Mouse (Mus musculus) limb, embryonic 14.5 days (tissue): Measurements from ENCODE around the gene Rxra. TPM values are rescaled to one million over a fixed set of nuclear protein-coding genes. Genes with fewer than 3 reads are reported as not detected.

Experiments
- ATAC-seq: fragments of 200-750 bp; cut with Nextera tagmentation; 2 replicates; pipeline ENCODE4 v1.8.0; 2017; ENCODE audit warnings: low read depth, moderate number of reproducible peaks, moderate TSS enrichment; ENCODE audit not compliant: low FRiP score
- DNase-seq: peaks from one replicate; pipeline ENCODE4 v3.0.0-alpha.2; 2015; ENCODE audit warnings: low spot score
- H3K27ac ChIP-seq: fragments of 300-500 bp; sonication (generic); replicated peaks from 2 replicates; pipeline ENCODE4 v1.5.1; 2014; ENCODE audit warnings: low read depth, mild to moderate bottlenecking, low read length, moderate library complexity, mixed read lengths
- H3K27me3 ChIP-seq: fragments of 300-500 bp; sonication (generic); 2 replicates; pipeline ENCODE4 v1.6.1; 2014; ENCODE audit warnings: low read length, mixed read lengths; ENCODE audit not compliant: control insufficient read depth, insufficient read depth
- H3K36me3 ChIP-seq: fragments of 300-500 bp; sonication (generic); 2 replicates; pipeline ENCODE4 v1.6.1; 2014; ENCODE audit warnings: mild to moderate bottlenecking, low read length, moderate library complexity, mixed read lengths; ENCODE audit not compliant: control insufficient read depth, insufficient read depth
- H3K4me1 ChIP-seq: fragments of 300-500 bp; sonication (generic); 2 replicates; pipeline ENCODE4 v1.6.1; 2014; ENCODE audit warnings: antibody characterized with exemption, low read length, mixed read lengths; ENCODE audit not compliant: control insufficient read depth, insufficient read depth
- H3K4me2 ChIP-seq: fragments of 300-500 bp; sonication (generic); replicated peaks from 2 replicates; pipeline ENCODE4 v1.6.1; 2014; ENCODE audit warnings: low read depth, mild to moderate bottlenecking, low read length, moderate library complexity; ENCODE audit not compliant: severe bottlenecking
- H3K4me3 ChIP-seq: fragments of 300-500 bp; sonication (generic); replicated peaks from 2 replicates; pipeline ENCODE4 v1.5.1; 2014; ENCODE audit warnings: low read length
- H3K9ac ChIP-seq: fragments of 300-500 bp; sonication (generic); 2 replicates; pipeline ENCODE4 v1.6.1; 2014; ENCODE audit warnings: mild to moderate bottlenecking, low read depth, low read length, moderate library complexity; ENCODE audit not compliant: severe bottlenecking
- H3K9me3 ChIP-seq: fragments of 300-500 bp; sonication (generic); 2 replicates; pipeline ENCODE4 v1.6.1; 2016; ENCODE audit warnings: low read length; ENCODE audit not compliant: control insufficient read depth
- POLR2A ChIP-seq: fragments of 200-500 bp; IDR thresholded peaks from 2 replicates; pipeline ENCODE4 v1.8.0; 2012; ENCODE audit warnings: inconsistent platforms, mild to moderate bottlenecking, moderate library complexity, borderline replicate concordance; ENCODE audit not compliant: insufficient read depth, insufficient read length; ENCODE audit errors: extremely low read depth
- whole genome bisulfite sequencing: fragments of 180-500 bp; shearing (Covaris S2); extraction: QIAGEN DNeasy Blood & Tissue Kit; methylation state at CpG from one replicate; pipeline ENCODE4 v1.1.7; 2014; 5-methylcytosine and 5-hydroxymethylcytosine counted together
- polyA plus RNA-seq, 2 experiments: library from polyadenylated mRNA; depleted of rRNA in 1 of 2; stranded (reverse) in 1 of 2; unstranded in 1 of 2; fragments of >200 nt; fragmentation: Nextera tagmentation in 1 of 2; extraction: Ambion mirVana in 1 of 2; gene quantifications; 2 replicates each; pipeline versions ENCODE4 v1.2.1 to v1.2.3; 2012 to 2014

The Rxra gene
- polyA plus RNA-seq, 2 experiments, result 13.8 to 56.8 TPM

DNA sequence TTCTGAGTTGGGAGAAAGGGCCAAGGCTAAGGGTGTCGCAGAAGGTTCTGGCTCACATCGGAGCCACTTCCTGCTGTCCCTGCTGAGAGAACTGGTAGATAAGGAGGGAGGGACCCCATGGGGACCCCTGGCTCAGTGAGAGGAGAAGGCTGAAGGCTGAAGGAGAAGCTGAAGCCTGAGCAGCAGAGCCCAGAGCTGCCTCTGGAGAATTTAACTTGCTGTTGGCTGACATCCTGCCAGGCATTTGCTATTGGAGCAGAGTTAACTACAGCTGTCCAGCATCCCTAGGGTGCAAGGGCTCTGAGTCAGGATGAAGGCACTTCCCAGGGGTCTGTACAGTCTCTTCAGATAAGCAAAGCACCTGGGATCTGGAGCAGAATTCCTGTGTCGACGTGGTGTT is 122.8 kb downstream of the Rxra start:
- H3K27ac ChIP-seq, result no peak overlapping the region
- H3K4me3 ChIP-seq, result no peak overlapping the region
- DNase-seq (no peak), ATAC-seq (no peak)
- H3K36me3 ChIP-seq, result no peaks in the 10 kb centered on the region
- peaks cover 7% of the 10 kb centered on the region; the same call in 1 of the 2 replicates for H3K4me1 ChIP-seq
- 54% methylated on average over 4 of the region's 4 CpGs for WGBS
- no peak overlapping the region for H3K4me2 ChIP-seq
- TF ChIP-seq POLR2A, result no peak
- no peak overlapping the region for H3K9ac ChIP-seq
- no peaks in the 10 kb centered on the region for H3K27me3 ChIP-seq
- no peaks in the 10 kb centered on the region for H3K9me3 ChIP-seq

DNA sequence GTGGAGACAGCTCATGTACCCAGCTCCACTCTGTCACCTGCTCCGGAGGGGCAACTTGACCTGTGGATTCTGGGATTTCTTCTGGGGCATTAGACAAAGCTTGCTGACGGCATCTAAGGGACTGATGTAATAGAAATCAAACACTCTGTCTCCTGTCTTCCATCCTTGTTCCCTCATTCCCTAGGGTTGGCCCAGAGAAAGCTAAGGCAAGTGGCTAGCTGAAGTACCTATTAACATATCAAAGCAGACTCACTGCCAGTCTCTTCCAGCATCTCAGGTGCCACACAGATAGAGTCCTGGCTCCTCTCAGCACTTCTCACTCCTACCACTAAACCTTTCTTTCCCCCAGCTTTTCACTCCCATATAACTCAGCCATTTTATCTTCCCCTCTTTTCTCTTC is 124.8 kb downstream of the Rxra start:
- Histone ChIP-seq H3K27me3 (no peaks in the 10 kb centered on the region), H3K27ac (no peak overlapping the region), H3K4me2 (no peak overlapping the region), H3K4me1 (peaks cover 7% of the 10 kb centered on the region; the same call in 1 of the 2 replicates), H3K9ac (no peak overlapping the region), H3K4me3 (no peak overlapping the region), H3K9me3 (no peaks in the 10 kb centered on the region), H3K36me3 (no peaks in the 10 kb centered on the region)
- no peak for ATAC-seq
- DNase-seq, result no peak
- 88% methylated on average over 2 of the region's 2 CpGs for WGBS
- TF ChIP-seq POLR2A, result no peak

DNA sequence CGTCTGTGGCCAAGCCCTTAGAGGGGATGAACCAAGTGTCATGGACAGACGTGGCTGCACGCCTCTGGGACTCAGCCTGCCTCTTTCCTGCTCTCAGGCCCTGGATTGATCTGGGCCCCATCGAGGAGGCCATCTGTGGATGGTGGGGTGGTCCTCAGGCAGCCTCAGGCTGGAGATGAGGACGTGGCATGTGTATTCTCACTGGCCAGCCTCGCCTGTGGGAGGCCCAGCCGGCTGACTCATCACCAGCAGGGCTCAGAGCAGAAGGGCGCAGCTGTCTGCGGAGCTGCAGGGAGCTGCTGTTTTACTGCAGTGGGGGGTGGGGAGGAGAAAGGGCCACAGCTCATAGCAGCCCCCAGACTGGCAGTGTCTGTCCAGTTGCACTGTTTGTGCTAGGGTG is 126.3 kb downstream of the Rxra start:
- DNase-seq (peak; percentile 50), ATAC-seq (peak; percentile 82)
- Histone ChIP-seq H3K27me3 (no peaks in the 10 kb centered on the region), H3K27ac (no peak overlapping the region), H3K9me3 (no peaks in the 10 kb centered on the region), H3K36me3 (no peaks in the 10 kb centered on the region), H3K4me1 (peaks cover 7% of the 10 kb centered on the region; the same call in 1 of the 2 replicates), H3K4me2 (no peak overlapping the region), H3K4me3 (no peak overlapping the region), H3K9ac (0 out of 2 replicates have a peak overlapping the region, but pooled peaks have one; percentile 5)
- no peak for TF ChIP-seq POLR2A
- WGBS, result 25% methylated on average over 9 of the region's 9 CpGs

DNA sequence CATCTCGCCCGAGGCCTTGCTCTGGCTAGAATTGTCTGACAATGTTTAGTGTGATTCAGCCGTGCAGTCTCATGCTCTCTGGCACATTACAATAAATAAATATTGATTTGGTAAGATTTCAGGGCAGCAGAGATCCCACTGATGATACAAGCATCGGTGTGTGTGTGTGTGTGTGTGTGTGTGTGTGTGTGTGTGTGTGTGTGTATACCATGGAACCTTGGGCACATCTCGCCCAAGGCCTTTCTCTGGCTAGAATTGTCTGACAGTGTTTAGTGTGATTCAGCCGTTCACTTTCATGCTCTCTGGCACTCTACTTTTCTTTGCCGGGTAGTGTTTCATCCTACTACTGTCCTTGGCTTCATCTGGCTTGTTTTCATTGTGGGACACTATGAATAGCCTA is 130.5 kb downstream of the Rxra start:
- no peak for TF ChIP-seq POLR2A
- Histone ChIP-seq H3K27me3 (no peaks in the 10 kb centered on the region), H3K9me3 (no peaks in the 10 kb centered on the region), H3K4me1 (peaks cover 5% of the 10 kb centered on the region; the same call in 1 of the 2 replicates), H3K9ac (no peak overlapping the region), H3K4me3 (no peak overlapping the region), H3K4me2 (no peak overlapping the region), H3K36me3 (no peaks in the 10 kb centered on the region), H3K27ac (no peak overlapping the region)
- DNase-seq (no peak), ATAC-seq (no peak)
- WGBS, result 90% methylated on average over 7 of the region's 7 CpGs

DNA sequence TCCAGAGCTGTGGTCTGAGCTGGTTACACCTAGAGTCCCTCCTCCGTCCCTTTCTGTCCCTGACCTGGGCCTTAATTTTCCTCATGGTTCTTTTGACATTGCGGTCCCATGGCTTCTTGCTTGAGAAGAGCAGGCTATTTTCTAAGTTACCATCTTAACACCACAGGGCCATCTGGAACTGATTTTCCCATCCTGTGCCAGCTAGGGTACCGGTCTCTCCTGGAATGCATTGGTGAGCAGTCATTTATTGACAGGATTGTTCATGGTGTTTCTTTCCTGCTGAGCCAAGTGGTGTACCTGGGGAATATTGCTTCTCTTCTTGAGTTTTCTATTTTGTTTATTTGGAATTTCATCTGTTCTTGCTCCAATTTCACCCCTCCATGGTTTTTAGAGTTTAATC is 131.4 kb downstream of the Rxra start:
- 50% methylated on average over 3 of the region's 3 CpGs for WGBS
- Histone ChIP-seq H3K27me3 (no peaks in the 10 kb centered on the region), H3K4me1 (peaks cover 3% of the 10 kb centered on the region), H3K4me3 (no peak overlapping the region), H3K9ac (no peak overlapping the region), H3K4me2 (no peak overlapping the region), H3K36me3 (no peaks in the 10 kb centered on the region), H3K9me3 (no peaks in the 10 kb centered on the region), H3K27ac (no peak overlapping the region)
- ATAC-seq (no peak), DNase-seq (no peak)
- TF ChIP-seq POLR2A, result no peak

DNA sequence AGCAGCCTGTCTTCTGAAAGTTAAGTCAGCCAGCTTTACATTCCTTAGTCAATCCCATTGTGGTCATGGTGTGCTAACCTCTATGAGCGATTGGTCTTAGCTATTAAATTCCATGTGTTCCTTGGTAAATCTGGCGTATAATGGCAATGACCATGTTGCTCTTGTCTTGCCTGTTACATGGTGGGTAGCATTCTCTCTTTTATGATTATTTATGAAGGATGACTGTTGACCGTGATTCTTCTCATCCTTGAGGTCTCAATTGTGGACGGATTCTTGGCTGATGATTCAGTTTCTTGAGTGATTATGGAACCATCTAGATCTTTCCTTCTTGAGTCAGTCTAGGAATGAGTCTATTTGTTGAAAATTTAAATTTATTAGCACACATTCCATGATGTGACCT is 133.7 kb downstream of the Rxra start:
- Histone ChIP-seq H3K4me2 (no peak overlapping the region), H3K4me3 (no peak overlapping the region), H3K9me3 (no peaks in the 10 kb centered on the region), H3K27ac (no peak overlapping the region), H3K36me3 (no peaks in the 10 kb centered on the region), H3K27me3 (no peaks in the 10 kb centered on the region), H3K4me1 (peaks cover 22% of the 10 kb centered on the region), H3K9ac (no peak overlapping the region)
- no peak for TF ChIP-seq POLR2A
- WGBS, result 83% methylated on average over 4 of the region's 4 CpGs
- ATAC-seq, result no peak
- DNase-seq, result no peak

Other genes starting within 250 kb of the Rxra start
- 19.6 and 23.8 TPM in 2 replicates for gene Vav2, start 249.4 kb upstream of the Rxra start, polyA plus RNA-seq (2012; rRNA removed)
- gene Vav2, start 249.4 kb upstream of the Rxra start, polyA plus RNA-seq (2014; fragmentation: Nextera tagmentation; extraction: Ambion mirVana), result 5.9 and 6.2 TPM in 2 replicates
- 12.5 and 13.0 TPM in 2 replicates for gene Brd3os, start 234.1 kb upstream of the Rxra start, polyA plus RNA-seq (2012; rRNA removed)
- gene Brd3os, start 234.1 kb upstream of the Rxra start, polyA plus RNA-seq (2014; fragmentation: Nextera tagmentation; extraction: Ambion mirVana), result 9.9 and 13.7 TPM in 2 replicates
- 75.5 and 78.1 TPM in 2 replicates for gene Brd3, start 168.8 kb upstream of the Rxra start, polyA plus RNA-seq (2012; rRNA removed)
- 155 and 177 TPM in 2 replicates for gene Brd3, start 168.8 kb upstream of the Rxra start, polyA plus RNA-seq (2014; fragmentation: Nextera tagmentation; extraction: Ambion mirVana)
- gene Wdr5, start 161.3 kb upstream of the Rxra start, polyA plus RNA-seq (2012; rRNA removed), result 64.2 and 66.0 TPM in 2 replicates
- 51.6 and 56.9 TPM in 2 replicates for gene Wdr5, start 161.3 kb upstream of the Rxra start, polyA plus RNA-seq (2014; fragmentation: Nextera tagmentation; extraction: Ambion mirVana)
- gene Col5a1, start 210.0 kb downstream of the Rxra start, polyA plus RNA-seq (2012; rRNA removed), result 298 and 304 TPM in 2 replicates
- gene Col5a1, start 210.0 kb downstream of the Rxra start, polyA plus RNA-seq (2014; fragmentation: Nextera tagmentation; extraction: Ambion mirVana), result 256 and 260 TPM in 2 replicates